Comparison of ENCODE assay signal across 8 mouse cellular contexts in genomic region chr17:15194894-15195461, GRCm38 (mm10).
DNase-seq lines count a peak whose midpoint lies in the region; ATAC-seq and TF ChIP-seq lines count a peak whose summit lies in the region.

No protein-coding gene starts in this region.

- DNase-seq in cerebellum, postnatal 10 days, result peak; percentile 72 to 73
- DNase-seq in cerebellum, adult 2 months, result no peak
- peak; percentile 63 for DNase-seq in embryo, embryonic 11.5 days (ENCODE audit: low read depth, low spot score)
- DNase-seq in hindbrain, embryonic 11.5 days (ENCODE audit: low spot score), result peak; percentile 65
- DNase-seq in left cerebral cortex, postnatal 14 days (ENCODE audit: low spot score in 2 of 2), result no peak
- DNase-seq in testis, postnatal 10 days (ENCODE audit: low spot score), result no peak
- no peak for DNase-seq in left cerebral cortex, adult 8-10 months (ENCODE audit: low spot score in 2 of 2)

- H3K9me3 ChIP-seq in hindbrain, embryonic 11.5 days (ENCODE audit: control insufficient read depth, low read length), result no peaks in the 10 kb centered on the region
- H3K9me3 ChIP-seq in midbrain, embryonic 13.5 days, result no peaks in the 10 kb centered on the region

- no peak overlapping the region for H3K4me2 ChIP-seq in hindbrain, embryonic 11.5 days (replicated peaks; ENCODE audit: low read depth, low read length)
- 0 out of 2 replicates have a peak overlapping the region, but pooled peaks have one; percentile 8 for H3K4me2 ChIP-seq in midbrain, embryonic 13.5 days (replicated peaks)

- TF ChIP-seq CTCF in cerebellum, adult 2 months (IDR thresholded peaks at IDR 0.05; ENCODE audit: borderline replicate concordance, insufficient read depth, low read depth, low read length), result no peak

- no peaks in the 10 kb centered on the region for H3K36me3 ChIP-seq in hindbrain, embryonic 11.5 days (ENCODE audit: control insufficient read depth, insufficient read depth, low read length)
- H3K36me3 ChIP-seq in midbrain, embryonic 13.5 days, result no peaks in the 10 kb centered on the region

- no peak overlapping the region for H3K27ac ChIP-seq in cerebellum, adult 2 months (ENCODE audit: insufficient read depth, low read length)
- H3K27ac ChIP-seq in hindbrain, embryonic 11.5 days (ENCODE audit: low read depth, low read length), result no peak overlapping the region
- H3K27ac ChIP-seq in midbrain, embryonic 13.5 days, result peak overlapping the region; percentile 47; the same call in 1 of the 2 replicates

- H3K27me3 ChIP-seq in cerebellum, adult 2 months (ENCODE audit: control insufficient read depth, insufficient read depth, low read length), result no peaks in the 10 kb centered on the region
- no peaks in the 10 kb centered on the region for H3K27me3 ChIP-seq in hindbrain, embryonic 11.5 days (ENCODE audit: control insufficient read depth, insufficient read depth, low read length)
- no peaks in the 10 kb centered on the region for H3K27me3 ChIP-seq in midbrain, embryonic 13.5 days

- H3K4me3 ChIP-seq in cerebellum, adult 2 months (replicated peaks; ENCODE audit: insufficient read depth, low read depth, low read length), result no peak overlapping the region
- H3K4me3 ChIP-seq in hindbrain, embryonic 11.5 days (ENCODE audit: low read depth, low read length), result no peak overlapping the region
- no peak overlapping the region for H3K4me3 ChIP-seq in midbrain, embryonic 13.5 days (replicated peaks)

- WGBS in cerebellum, adult 2 months, result 15% methylated on average over 7 of the region's 7 CpGs
- WGBS in hindbrain, embryonic 11.5 days, result 15% methylated on average over 7 of the region's 7 CpGs
- WGBS in midbrain, embryonic 13.5 days, result 2% methylated on average over 7 of the region's 7 CpGs

- H3K9ac ChIP-seq in hindbrain, embryonic 11.5 days (ENCODE audit: low read depth, low read length), result no peak overlapping the region
- no peak overlapping the region for H3K9ac ChIP-seq in midbrain, embryonic 13.5 days (replicated peaks)

- peaks cover 2% of the 10 kb centered on the region; the same call in 1 of the 2 replicates for H3K4me1 ChIP-seq in cerebellum, adult 2 months (ENCODE audit: control insufficient read depth, insufficient read depth, low read length)
- peaks cover 5% of the 10 kb centered on the region; the same call in 1 of the 2 replicates for H3K4me1 ChIP-seq in hindbrain, embryonic 11.5 days (replicated peaks; ENCODE audit: control insufficient read depth, insufficient read depth, low read length)
- H3K4me1 ChIP-seq in midbrain, embryonic 13.5 days (replicated peaks), result peaks cover 31% of the 10 kb centered on the region

- TF ChIP-seq POLR2A in cerebellum, adult 2 months (IDR thresholded peaks at IDR 0.05; ENCODE audit: borderline replicate concordance, insufficient read depth, low read length), result no peak

- intact Hi-C loops in left cerebral cortex, postnatal 14 days (cut with DNase I), result no loop called here

- peak; percentile 75 for ATAC-seq in hindbrain, embryonic 11.5 days (ENCODE audit: low FRiP score)
- ATAC-seq in midbrain, embryonic 13.5 days, result peak; percentile 78

Comparison
In these comparisons a context has a peak if more than half of its experiments do, and no peak if none do; other contexts are left out.
1. DNase-seq: peak in cerebellum, postnatal 10 days (2 of 2), embryo, embryonic 11.5 days (single experiment) and hindbrain, embryonic 11.5 days (single experiment); none in cerebellum, adult 2 months (0 of 2), left cerebral cortex, postnatal 14 days (0 of 2), testis, postnatal 10 days (single experiment) and left cerebral cortex, adult 8-10 months (0 of 2).